Mouse (Mus musculus) G1E-ER4 (cell line): ENCODE measurements around the gene Pigyl. TPM values are rescaled to one million over a fixed set of nuclear protein-coding genes. Genes with fewer than 3 reads are reported as not detected.
A peak's percentile ranks its signal among the peaks of the same experiment; 100 is the strongest.

Source experiments
- GATA1 ChIP-seq: IDR thresholded peaks from one replicate; pipeline ENCODE4 v1.8.0; 2012; ENCODE audit warnings: low read length, inconsistent platforms
- polyA plus RNA-seq: library from polyadenylated mRNA; stranded (reverse); fragments of >175 nt; gene quantifications from 2 replicates; pipeline ENCODE4 v1.2.3, GENCODE M21; 2012

Pigyl gene
- 87.8 and 135 TPM in 2 replicates for polyA plus RNA-seq

DNA sequence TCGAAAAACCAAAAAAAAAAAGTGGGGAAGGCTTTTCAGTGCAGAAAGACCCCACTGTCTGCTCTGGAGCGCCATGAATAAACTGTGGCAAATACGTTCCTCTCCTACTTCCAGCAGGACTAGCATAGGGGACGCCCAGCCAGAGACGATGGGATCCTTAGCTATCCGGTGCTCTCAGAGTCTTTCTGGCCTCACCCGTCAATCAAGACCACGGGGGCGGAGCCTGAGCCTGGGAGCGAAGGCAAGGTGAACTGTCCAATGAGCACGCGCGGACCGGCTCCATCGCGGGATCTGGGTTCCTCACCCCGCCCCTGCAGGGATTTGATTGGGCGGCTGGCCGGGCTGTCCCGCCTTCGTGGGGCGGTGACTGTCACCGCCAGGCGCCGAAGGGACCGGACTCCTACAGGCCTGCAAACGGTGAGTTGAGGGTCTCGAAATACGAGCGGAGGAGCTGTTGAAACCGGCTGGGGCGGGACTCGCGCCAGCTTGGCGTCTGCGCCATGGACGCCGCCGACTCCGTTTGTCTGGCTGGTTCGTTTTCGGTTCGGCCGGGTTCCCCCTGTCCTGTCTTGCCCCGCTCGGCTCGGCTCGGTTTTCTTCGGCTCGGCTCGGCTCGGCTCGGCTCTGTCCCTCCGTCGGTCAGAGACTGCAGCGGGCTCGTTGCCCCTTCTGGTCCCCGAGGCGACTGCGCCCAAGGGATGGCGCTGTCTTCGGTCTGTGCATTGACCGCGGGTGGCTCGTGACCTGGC lies at the start of gene Pigyl:
Gene Pigyl, plus strand, starts transcription at position 350 of the 749 bp plus-strand sequence.
- no peak for TF ChIP-seq GATA1

DNA sequence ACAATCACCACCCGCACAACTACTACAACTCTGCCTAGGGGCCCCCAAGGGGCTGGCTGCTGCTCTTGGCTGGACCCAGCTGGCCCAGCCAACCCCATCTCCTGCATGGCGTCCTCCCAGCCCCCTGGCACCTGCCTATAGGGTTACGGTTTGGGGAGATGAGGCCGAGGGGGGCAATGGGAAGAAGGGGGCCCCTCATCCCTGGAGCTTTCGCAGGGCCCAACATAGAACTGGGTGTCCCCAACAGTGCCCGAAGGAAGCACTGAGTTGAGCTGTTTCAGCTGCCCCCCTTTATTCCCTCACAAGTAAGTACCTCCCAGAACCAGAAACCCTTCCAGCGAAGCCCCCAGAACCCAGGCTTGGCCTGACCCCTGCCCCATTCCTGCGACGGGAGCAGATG lies 48.5 kb upstream of the Pigyl start:
- no peak for TF ChIP-seq GATA1

DNA sequence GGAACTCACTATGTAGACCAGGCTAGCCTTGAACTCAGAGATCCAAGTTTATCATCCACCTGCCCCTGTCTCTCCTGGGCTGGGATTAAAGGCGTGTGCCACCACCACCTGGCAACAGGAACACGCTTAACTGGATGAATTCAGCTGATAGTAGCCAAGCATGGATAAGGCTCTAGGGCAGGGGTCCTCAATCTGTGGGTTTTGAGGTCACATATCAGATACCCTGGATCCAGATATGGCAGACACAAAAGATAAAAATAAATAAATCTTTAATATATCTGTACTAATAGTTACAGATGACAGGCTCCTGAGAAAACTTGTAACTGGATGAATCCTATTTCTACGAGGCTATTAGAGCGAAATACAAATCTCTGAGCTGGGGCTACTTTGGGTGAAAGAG lies 41.0 kb upstream of the Pigyl start:
- TF ChIP-seq GATA1 = no peak

DNA sequence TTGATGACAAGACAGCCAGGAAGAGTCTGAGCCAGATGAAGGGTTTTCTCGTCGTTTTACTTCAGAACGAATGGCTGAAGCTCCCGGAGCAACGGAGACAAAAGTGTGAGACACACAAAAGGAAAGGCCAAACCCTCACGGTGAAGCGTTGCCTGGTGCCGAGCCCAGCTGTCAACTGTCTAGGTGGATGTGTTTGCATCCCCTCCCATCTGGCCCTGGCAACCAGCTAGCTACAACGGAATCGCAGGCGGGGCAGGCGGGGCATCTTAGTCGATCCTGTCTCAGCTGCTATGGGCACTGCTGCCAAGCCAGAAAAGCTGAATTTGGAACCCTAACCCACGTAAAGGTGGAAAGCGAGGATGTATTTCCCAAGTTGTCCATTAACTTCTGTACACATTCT lies 40.6 kb upstream of the Pigyl start:
- TF ChIP-seq GATA1 = no peak

DNA sequence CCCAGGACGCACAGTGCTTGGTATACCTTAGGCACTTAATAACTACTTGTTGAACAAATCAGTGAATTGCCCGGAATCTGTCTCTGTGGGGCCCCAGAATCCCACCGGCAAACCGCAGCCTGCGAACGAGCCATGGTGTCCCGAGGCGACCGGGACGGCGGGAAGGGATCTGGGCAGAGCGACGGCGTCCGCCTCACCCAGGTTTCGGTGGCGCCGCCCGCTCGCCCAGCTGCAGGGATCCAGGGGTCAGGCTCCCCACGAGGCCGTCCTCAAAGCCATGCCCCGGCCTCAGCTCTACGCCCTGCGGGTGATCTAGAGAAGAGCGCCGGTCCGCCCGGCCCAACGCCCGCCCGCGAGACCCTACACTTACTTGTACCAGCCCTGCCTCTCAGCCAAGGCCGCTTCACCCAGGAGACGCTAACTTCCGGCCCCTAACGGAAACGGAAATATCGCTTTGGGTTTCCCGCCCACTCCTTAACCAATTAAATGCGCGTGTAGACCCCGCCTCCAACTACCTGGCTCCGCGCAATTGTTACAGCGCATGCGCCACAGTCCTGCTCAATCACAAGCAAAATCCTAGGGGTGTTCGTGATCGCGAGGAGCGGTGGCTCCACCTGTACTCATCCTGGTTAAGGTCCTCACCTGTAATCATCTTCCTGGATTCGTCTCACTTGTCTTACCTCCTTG lies 39.8 kb upstream of the Pigyl start, which contains the start of gene Elof1:
Gene Elof1, minus strand, starts transcription at position 433 of the 687 bp plus-strand sequence.
- no peak for TF ChIP-seq GATA1

DNA sequence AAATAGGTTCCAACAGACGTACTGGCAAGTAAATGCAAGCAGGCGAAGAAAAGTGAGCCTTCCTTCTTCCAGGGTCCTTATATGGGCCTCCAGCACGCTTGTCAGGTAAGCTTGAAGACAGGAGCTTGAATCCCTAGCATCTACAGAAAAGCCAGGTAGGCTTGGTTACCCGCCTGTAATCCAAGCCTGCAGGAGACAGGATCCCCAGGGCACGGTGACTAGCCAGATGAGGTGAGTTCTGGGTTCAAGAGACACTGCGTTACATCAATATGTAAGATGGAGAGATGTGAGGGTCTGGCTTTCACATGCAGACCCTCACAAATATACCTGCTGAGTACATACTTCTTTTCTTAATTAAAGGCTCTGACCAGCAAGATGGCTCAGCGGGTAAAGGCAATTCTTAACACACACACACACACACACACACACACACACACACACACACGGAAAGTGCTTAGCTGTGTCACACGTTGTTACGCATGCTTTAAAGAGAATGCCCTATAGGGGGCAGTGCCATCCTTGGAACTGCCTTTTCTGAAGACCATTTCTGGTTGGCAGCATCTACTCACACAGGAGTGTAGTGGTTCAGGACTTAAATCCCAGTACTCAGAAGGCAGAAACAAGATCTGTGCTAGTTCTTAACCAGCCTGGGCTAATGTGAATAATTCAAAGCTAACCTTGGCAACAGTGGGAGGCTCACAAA lies 38.7 kb upstream of the Pigyl start:
- TF ChIP-seq GATA1 = no peak

DNA sequence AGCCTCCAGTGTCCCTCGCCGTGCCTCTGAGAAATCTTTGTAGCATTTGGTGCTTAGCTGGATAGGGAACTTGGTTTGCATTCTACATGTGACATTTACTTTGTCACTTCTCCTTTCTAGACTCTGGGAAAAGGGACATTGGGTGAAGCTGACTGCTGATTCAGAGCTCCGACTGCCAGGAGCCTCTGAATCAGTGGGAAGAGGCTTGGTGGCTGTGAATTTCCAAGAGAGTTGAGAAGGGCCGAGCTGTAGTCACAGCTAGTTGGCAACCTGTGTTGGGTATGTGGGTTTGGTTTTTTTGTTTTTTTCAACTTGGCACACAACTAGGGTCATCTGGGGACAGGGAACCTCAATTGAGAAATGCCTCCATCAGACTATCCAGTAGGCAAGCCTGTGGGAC lies 37.1 kb upstream of the Pigyl start:
- no peak for TF ChIP-seq GATA1

DNA sequence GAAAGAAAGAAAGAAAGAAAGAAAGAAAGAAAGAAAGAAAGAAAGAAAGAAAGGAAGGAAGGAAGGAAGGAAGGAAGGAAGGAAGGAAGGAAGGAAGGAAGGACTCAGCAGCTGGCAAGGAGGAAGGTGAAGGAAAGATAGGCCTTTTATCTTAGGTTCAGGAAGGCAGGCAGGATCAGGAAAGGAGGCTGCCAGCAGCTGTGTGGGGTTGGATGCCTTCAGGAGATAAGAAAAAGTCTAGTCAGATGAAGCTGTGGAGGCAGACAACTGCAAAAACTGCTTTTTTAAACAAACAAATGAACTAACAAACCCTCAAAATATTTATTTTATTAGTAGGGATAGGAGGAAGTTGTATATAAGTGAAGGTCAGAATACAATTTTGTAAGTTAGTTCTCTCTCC lies 35.1 kb upstream of the Pigyl start:
- peak; percentile 18 for TF ChIP-seq GATA1

DNA sequence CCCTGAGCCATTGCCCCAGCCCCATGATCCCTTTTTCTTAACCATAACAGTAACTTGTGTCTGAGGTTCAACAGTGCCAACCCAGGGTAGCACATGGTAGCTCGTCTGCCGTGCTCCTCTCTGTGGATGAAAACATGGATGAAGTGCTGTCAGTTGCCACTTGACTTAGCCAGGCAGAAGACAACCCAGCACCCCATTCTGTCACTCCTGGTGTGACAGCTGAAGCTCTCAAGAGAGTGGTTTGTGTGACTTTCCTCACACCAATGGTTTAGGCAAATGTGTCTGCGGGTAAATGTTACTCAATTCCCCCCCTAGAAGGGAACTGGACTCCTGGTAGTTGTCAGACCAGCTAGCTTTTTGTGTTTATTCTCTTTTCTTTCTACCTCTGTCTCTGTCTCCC lies 34.6 kb upstream of the Pigyl start:
- no peak for TF ChIP-seq GATA1

DNA sequence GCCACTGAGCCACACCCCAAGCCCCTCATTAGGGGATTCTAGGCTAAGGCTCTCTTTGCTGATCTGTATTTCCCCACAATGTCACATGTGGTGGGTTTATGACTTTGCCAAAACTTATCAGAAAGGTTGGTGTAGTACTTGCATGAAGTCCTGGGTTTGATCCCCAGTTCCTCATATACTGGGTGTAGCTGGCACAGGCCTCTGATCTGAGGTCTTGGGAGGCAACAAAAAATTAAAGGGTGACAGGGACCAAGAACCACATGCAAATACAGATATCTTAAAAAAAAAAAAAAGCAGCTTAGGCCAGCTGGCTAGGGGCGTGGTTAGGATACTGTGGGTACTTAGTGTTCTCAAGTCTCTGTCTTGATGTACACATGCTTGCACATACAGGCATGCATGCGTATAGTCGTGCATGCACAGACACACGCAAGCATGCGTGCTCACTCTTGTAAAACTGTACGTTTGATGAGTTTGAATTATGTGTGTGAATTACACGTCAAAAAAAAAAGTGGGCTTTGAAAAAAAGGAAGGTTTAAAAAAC lies 33.5 kb upstream of the Pigyl start:
- no peak for TF ChIP-seq GATA1

DNA sequence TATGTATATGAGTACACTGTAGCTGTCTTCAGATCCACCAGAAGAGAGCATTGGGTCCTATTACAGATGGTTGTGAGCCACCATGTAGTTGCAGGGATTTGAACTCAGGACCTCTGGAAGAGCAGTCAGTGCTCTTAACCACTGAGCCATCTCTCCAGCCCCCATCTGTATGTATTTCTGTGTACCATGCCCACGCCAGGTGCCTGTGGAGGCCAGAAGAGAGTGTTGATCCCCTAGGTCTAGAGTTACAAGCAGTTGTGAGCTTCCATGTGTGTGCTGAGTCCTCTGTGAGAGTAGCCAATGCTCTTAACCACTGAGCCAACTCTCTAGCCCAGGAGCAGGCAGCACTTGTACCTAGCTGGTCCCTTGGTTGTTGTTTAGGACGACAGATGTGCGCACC lies 32.5 kb upstream of the Pigyl start:
- no peak for TF ChIP-seq GATA1

DNA sequence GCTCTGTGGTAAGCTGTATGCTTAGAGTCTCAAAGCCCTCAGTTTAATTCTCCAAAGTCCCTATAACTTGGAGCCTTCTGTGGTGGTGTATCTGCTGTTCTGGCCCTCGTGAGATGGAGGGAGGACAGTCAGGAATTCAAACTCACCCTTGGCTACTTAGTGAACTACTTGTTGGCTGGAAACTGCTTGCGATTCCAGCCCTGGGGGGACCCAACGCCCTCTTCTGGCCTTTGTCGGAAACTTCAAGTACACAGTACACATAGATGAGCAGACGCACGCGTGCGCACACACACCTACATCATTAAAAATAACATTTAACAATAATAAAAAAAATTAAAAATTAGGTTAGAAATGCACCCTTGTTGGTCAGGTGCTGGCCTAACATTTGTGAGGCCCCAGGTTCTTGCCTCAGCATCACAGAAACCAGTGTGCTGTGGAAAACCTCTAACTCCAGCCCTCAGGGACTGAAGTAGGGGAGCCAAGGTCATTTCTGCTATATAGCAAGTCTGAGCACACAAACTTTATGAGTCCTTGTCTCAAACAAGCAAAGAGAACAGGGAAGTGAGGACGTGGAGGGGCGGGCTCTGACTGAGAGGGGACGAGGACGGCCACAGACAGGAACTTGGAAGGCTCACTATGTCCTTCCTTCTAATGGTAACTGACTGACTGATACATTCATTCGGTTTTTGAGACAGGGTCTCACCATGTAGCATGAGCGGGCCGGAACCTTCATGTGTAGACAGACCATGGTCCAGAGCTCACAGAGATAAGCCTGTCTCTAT lies 31.2 kb upstream of the Pigyl start:
- TF ChIP-seq GATA1 = no peak

DNA sequence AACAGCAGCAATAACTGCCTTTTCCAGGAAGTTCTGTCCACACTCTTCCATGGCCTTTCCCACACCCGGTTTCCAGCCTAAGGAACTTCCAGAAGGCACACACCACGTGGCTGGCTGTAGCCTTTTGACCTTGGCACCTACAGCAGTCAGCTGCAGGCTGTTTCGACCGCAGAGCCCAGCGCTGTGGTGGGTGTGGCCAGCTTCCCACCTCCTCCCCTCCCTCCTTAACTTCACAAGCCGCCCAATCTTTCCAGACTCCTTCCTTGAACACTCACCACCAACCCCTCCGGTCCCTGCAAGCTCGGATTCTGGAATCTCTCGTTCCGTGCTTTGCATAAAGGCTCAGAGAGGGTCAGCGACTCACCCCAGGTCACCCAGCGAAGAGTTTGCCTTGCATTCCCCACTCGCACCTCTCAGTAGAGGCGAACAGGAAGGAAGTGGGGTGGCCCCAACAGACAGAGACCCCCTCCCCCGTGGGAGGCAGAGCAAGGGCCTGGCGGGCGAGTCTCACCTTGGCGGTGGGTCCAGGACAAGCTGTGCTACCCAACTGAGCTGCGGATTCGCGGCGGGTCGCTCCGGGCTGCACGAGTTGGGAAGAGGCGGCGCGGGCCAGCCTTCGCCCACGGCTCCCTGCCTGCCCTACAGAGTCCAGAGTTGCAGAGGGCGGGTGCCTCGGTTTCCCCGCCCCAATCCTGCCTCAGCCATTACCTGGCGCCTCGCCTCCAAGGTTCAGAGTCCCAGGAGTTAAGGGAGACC lies 25.2 kb upstream of the Pigyl start:
- TF ChIP-seq GATA1 = no peak

DNA sequence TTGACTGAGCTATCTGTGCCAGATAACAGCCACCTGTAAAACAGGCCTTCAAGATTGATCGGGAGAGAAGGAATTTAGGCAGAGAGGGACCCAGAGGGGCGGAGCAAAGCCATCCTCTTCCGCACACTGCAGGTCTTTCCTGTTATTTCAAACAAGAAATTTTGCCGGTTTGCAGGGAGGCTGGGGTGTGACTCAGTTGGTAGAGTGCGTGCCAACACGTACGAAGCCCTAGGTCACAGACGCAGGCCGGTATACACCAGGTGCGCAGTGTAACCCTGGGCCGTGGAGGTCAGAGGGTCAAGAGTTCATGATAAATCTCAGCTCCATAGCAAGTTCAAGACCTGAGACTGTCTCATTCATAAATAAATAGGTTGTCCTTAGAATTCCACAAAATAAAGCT lies 24.4 kb upstream of the Pigyl start:
- no peak for TF ChIP-seq GATA1
